Mouse (Mus musculus) layer of hippocampus, postnatal 14 days (tissue): ENCODE results near the gene Slc34a3. TPM values are rescaled to one million over a fixed set of nuclear protein-coding genes. Genes with fewer than 3 reads are reported as not detected.
A peak's percentile ranks its signal among the peaks of the same experiment; 100 is the strongest.
"Not testable (repeated sequence)": the region's sequence is repeated elsewhere in the genome, so short reads cannot be mapped to it uniquely, and the experiment has no call there.

Experiments used
- DNase-seq, 2 experiments: peaks; one replicate each; pipeline ENCODE4 v3.0.0; 2021 to 2022; ENCODE audit warnings: low spot score in 2 of 2, mixed read lengths in 1 of 2
- long read RNA-seq, 2 experiments: library from polyadenylated mRNA; stranded (forward); transcript quantifications; one replicate each; pipeline ENCODE4 v2.0.0; 2021
- total RNA-seq, 2 experiments: library from RNA; stranded (reverse); gene quantifications; 2 replicates each; pipeline ENCODE4 v1.2.3; 2021

The Slc34a3 gene
- not detected for total RNA-seq
- long read RNA-seq, experiment 1: 0 reads
- long read RNA-seq, experiment 2: 0 reads

DNA sequence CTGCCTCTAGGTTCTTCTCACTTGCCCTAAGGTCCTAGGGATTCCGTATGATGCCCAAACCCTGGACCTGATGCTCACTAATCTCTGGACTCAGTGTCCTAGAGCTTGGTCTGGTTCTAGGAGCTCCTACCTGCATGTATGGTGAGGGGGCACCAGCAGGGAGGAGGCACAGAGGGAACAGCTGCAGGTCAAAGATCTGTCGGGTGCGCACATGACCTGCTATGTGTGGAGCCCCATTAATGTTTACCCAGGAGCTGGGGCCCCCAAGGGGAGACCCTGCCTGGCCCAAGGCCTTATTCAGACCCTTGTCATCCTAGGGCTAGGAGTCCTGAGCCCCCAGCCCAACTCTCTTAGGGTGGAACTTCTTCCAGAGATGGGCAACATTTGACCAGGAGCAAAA lies at the start of gene Slc34a3:
Gene Slc34a3, minus strand, starts transcription at position 315 of the 400 bp plus-strand sequence.
- no peak for DNase-seq

DNA sequence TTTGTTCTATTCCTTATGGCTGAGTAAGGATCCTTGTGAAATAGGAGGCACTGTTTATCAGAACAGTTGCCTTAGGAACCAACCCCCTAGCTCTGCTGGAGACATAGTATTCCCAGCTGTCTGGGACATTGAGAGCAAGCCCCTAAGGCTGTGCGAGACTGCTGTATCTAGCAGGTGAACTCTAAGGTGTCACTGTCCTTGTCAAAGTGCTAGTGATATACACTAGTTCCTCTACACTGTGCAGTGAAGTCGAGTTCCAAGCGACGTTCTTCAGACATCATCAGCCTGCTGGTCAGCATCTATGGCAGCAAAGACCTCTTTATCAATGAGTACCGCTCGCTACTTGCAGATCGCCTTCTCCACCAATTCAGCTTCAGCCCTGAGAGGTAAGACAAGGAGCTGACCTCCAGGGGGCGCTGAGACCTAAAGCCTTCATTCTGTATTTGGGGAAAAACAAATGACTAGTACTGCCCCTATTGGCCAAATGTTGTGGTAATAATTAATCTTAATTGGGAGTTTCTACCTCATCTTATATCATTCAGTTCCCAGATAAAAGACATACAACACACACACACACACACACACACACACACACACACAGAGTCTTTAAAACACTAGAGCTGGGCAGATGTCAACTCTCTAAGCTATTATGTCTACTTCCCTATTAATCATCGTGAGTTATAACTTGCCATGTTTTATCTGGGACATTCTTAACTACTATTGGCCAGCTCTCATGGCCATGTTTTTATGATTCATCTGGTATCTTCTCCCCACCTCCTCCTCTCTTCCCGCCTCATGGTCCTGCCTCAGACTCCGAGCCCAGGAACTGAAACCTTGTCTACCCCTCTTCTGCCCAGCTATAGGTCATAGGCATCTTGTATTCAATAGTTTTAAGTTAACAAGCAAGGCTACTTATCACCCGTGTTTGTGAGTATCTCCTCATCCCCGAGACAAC lies 45.0 kb upstream of the Slc34a3 start:
- DNase-seq: peak; percentile 77 to 89

DNA sequence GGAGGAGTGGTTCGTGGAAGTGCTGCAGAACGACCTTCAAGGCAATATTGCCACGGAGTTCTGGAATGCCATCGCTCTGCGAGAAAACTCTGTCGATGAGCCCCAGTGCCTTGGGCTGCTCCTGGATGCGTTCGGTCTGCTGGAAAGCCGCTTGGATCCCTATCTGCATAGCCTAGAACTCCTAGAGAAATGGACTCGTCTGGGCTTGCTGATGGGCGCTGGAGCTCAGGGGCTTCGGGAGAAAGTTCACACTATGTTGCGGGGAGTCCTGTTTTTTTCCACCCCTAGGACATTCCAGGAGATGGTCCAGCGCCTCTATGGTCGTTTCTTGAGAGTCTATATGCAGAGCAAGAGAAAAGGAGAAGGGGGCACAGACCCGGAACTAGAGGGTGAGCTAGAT lies 38.8 kb upstream of the Slc34a3 start:
- DNase-seq: no peak

DNA sequence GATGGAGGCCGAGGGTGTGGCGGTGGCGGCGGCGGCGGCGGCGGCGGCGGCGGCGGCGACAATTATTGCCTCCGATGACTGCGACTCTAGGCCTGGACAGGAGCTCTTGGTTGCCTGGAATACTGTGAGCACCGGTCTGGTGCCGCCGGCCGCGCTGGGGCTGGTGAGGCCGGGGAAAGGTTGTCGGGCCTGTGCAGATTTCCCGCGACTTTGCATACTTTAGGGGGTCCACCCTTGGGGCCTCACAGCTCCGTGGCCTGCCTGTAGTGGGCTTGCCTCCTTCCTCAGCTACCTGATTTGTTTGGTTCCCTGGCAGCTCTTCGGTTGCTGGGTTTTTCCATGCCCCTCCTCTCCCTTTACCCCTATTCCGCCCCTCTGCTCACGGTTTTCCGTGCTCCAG lies 38.4 kb upstream of the Slc34a3 start:
- no peak for DNase-seq

DNA sequence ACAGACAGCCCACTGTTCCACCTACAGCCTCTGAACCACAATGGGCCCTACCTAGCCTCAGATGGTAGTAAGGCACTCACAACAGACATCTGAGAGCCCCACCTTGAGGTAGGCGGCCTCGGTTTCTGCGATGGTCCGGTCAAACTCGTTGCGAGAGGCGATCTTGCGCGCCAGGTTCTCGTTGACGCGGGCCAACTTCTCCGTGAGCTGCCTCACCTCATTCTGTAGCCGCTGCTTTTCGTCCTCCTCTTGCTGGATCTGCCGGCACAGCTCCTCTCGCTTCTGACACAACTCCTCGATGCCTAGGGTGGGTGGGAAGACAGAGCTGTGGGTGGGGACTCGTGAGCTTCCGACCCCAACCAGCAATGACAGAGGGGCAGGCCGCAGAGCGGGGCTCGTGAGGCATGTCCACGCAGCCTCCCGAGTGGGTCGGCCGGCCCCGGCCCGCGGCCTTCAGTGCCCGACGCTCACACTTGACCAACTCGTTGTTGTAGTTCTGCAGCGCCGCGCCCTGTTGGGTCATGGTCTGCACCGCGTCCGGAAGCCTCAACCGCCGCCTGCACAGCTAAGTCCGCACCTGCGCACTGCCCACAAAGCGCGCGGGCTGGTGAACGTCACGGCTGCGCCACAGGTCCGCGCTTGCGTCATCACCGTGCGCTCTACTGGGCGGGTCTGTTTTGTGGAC lies 37.8 kb upstream of the Slc34a3 start, which contains the start of the genes Ssna1 and Anapc2:
Gene Ssna1, minus strand, starts transcription at position 612 of the 685 bp plus-strand sequence.
Gene Anapc2, plus strand, starts transcription at position 652 of the 685 bp plus-strand sequence.
- DNase-seq: peak; percentile 96 to 98

DNA sequence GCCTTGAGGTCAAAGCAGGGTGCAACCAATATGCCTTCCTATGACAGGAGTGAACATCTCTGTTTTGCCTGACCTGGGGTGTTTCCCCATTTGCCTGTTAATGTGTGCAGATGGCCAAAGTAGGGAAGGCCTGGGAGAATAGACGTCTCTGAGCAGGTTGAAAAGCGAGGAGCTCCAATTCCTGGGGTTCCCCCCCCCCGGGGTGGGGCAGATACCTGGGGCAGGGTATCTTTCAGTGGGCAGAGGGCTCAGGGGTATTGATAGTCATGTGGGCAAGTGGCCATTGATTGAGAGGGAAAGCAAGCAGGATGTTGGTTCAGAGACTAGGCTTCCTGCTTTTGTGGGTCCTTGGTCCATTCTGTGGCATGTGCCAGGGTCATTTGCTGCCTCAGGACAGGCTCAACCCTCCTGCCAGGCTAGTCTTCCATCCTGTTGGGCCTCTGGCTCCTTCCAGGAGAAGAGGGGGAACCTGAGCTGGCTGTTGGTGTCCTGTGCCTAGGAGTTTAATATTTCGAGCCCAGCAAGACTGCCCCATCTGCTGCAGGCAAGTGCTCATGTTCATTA lies 33.7 kb upstream of the Slc34a3 start:
- DNase-seq: no peak

DNA sequence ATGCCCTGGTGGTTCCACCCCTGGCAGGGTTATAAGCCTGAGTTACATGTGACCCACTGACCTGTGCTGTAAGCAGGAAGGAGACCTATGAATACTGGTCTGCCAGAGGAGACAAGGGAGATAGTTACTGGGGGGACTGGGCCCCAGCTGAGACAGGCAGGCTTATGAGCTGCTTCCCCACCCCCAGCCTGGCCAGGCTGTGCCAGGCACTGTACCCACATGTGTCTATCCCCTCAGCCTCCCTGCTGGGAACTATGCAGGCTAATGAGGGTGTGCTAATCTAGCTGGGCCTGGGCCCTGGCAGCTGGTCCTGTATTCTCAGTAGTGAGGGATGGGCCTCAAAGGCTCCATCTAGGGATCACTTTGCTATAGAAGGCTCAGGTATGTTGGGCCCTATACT lies 33.1 kb upstream of the Slc34a3 start:
- DNase-seq: peak in 1 of 2 experiments; percentile 52

DNA sequence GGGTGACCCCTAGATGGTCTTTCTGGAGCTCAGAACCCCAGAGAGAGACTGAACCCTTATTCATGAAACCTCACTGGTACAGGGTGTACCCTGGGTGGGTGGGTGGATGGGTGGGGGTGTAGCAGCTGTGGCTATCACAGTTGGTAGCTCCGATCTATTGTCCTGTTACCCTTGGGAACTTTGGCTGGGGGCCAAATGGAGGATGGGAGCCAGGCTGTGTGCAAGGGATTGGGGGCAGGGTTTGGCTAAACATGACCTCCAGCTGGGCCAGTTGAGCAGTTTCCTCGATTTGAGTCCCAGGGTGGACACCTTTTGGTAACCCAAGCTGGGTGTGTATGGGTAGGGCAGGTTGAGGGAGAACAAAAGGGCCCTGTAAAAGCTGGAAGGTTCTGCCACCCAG lies 32.6 kb upstream of the Slc34a3 start:
- peak in 1 of 2 experiments; percentile 65 for DNase-seq

DNA sequence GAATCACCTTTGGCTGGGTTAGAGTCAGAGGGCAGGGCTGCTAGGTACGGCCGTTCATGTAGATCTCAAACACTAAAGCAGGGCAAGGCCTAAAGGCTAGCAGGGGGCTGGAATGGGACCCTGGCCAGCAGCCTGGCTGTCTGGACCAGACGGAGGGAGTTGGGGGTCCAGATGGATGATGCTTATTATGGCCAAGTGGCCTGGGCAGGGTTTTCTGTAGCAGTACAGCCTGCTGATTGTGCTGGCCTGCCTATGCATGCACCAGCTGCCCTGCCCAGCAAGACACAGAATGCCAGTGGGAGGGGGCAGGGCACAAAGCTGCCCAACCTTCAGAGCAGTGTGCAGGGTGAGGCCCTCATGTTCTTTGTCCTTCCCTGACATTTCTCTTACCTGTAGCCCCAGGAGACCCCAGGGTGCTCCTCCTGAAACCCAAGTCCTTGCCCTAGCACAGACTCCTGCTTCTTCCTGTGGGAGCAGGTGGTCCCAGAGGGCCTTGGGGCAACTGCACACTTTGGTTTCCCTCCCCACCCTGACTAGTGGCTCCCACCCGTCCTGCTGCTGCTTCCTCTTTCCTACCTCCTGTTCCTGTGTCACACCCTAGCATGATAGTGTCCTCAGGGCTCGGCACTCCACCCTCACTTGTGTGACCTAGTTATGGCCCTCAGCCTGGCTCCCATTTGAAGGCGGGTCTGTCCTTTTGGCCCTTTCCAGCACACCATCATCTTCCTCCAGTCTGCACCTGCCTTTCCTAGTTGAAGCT lies 31.9 kb upstream of the Slc34a3 start:
- DNase-seq: peak in 1 of 2 experiments; percentile 52

DNA sequence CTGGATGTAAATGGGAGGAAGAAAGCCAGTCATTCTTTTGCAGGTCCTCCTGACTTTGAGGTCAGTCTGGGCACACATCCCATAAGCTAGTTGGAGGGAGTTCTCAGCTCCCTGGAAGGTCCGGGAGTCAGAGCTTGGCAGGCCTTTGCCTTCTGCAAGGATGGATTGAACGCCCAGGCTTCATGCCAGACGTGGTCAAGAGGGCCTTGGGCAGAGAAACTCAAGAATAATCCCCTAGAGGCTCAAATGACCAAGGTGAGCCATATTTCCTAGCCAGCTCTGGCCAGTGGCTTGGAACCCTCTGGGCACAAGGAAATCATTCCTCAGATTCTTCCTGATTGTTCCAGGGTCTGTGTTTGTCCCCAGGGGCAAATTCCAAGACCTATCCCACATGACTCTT lies 30.7 kb upstream of the Slc34a3 start:
- DNase-seq: no peak

DNA sequence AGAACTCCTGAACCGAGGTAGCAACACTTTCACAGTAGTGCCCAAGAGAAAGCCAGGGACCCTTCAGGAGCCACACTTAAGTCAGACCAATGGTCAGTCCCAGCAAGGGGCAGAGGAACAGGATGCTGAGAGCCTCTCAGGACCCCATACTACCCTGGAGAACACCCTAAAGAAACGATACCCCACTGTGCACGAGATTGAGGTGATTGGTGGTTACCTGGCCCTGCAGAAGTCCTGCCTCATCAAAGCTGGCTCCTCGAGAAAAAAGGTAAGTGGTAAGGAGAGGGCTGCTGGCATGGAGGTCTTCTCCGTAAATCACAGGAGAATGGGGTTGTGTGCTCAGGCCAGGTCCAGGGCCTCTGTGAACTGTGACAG lies 30.1 kb upstream of the Slc34a3 start:
- no peak for DNase-seq

DNA sequence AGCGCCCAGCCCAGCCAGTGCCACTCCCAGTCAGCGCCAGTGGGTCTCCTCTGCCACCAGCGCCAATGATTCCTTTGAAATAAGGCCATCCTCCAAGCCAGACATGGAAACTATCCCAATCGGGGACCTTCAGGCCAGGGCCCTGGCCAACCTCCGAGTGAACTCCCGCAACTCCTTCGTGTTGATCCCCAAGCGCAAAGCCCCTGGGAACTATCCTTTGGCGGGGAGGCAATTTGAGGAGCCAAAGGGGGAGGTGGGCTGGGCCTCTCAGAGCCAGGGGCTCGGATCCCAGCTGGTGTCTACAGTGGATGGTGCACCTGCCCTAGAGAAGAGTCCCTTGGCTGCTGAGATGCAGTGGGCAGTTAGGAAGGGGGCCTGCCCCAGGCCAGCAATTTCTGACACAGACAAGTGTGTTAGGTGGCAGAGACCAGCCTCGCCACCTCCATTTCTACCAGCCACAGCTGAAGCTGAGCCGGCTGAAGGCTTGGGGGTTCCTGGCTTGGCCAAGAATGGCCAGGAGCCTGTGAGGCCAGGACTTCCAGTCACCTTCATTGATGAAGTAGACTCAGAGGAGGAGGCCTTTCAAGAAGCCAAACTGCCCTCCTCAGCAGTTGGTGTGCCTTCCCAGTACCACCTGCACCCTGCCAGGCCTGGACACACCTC lies 29.6 kb upstream of the Slc34a3 start:
- no peak for DNase-seq

DNA sequence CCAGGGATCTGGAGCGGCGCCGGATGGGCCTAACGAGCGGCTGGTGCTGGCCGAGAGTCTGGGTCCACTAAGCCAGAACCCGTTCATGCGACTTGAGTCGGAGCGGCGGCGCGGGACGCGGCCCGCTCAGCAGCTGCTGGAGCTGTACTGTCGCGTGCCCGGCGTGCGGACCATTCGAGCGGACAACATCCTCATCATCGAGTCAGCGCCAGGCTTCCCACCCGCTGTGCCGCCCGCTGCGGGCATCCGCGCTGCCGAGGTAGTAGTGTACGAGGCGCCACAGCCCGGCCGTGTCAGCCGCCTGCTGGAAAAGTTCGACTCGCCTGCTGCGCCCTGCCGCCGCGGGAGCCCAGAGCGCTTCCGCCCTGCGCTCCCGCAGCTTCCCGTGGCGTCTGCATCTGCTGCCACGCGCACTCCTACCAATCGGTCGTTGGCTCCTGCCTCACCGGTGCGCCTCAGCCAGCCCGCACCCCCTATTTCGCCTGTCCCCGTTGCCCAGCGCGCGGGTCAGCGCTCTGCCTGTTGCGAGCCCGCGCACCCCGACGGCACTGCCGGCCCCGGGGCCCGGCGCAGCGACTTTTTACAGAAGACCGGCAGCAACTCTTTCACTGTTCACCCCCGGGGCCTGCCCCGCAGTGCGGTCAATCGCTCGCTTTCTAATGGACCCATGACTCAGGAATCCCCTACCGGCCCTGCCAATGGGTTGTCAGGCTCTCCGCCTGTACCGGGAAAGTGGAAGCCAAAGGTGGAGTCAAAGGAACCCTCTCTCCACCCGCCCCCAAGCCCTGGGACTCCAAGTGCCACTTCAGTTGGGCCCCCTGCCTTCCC lies 28.8 kb upstream of the Slc34a3 start:
- no peak for DNase-seq

DNA sequence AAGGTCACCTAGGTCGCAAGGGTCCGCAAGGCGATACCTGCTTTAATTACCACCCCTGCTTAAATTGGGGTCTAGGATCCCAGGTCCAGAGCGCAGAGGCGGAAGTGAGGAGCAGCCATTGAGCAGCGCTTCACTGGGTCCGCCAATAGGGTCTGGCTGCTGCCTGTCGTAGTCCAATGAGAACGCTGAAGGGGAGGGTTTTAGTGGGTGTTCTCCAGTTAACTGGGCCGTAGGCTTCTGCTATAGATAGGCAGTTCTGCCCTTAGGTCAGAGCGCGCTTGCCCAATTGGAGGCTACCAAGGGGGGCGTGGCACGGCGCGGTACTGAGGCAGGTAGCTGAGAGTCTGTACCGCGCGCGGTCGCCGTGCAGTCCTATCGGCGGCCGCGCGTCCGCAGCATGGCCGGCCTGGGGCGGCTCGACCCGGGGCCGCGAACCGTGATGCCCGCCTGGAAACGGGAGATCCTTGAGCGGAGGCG lies 28.2 kb upstream of the Slc34a3 start, which contains the start of gene Tprn:
Gene Tprn, plus strand, starts transcription at position 328 of the 477 bp plus-strand sequence.
- peak; percentile 86 to 97 for DNase-seq

DNA sequence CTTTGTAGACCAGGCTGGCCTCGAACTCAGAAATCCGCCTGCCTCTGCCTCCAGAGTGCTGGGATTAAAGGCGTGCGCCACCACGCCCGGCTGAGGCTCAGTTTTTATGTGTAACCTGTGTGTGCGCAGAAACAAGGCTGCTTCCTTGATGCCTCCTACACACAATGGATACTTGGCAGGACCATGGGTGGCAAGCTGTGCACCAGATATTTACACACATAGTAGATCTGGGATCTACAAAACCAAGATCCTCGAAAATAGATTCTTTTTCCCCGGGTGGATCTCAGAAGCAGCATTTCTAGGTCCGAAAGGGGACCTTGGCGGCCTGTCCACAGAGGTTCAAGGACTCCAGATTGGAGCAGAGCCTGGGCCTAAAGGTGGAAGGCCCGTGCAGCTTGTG lies 27.7 kb upstream of the Slc34a3 start:
- peak in 1 of 2 experiments; percentile 53 for DNase-seq

DNA sequence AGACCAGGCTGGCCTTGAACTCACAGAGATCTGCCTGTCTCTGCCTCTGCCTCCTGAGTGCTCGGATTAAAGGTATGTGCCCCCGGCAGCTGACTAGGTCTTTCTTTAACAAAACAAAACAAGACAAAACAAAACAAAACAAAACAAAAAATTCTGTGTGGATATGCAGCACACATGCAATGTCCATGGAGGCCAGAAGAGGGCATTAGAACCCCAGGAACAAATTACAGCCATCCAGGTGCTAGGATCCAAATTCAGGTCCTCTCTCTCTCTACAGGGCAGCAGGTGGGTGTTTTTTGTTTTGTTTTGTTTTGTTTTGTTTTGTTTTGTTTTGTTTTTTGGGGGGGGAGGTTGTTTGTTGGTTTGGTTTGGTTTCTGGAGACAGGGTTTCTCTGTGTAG lies 24.7 kb upstream of the Slc34a3 start:
- no peak for DNase-seq

DNA sequence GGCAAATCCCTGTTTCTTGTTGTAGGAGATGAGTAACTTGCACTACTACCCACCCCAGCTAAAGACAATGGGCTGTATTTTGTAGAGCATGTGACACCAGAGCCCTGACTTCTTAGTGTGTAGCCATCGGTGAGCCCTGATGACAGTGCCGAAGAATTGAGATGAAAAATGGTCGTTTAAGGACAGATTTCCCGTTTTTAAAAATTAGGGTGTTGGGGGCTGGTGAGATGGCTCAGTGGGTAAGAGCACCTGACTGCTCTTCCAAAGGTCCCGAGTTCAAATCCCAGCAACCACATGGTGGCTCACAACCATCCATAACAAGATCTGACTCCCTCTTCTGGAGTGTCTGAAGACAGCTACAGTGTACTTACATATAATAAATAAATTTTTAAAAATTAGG lies 23.1 kb upstream of the Slc34a3 start:
- DNase-seq: not testable (repeated sequence)

DNA sequence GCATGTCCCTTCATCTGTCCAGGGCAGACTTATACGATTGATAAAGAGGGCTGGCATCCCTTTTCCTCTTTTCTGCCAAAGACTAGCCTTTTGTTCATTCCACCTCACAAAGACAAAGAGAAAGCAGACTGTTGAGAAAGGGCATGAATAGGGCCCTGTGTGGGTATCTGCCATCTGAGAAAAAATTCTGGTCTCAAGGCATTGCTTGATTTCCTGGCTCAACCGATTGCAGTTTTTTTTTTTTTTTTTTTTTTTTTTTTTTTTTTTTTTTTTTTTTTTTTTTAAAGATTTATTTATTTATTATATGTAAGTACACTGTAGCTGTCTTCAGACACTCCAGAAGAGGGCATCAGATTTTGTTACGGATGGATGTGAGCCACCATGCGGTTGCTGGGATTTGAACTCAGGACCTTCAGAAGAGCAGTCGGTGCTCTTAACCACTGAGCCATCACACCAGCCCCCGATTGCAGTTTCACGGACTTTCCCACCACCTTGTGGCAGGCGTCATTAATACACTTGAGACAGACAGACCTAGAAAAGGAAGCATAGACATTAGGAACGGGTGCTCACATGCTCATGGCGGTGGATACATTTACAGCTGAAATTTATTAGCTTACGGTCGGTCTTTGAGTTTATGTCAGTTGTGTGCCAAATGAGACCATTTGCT lies 22.4 kb upstream of the Slc34a3 start:
- peak in 1 of 2 experiments; percentile 43 for DNase-seq
